Mouse (Mus musculus) hindbrain, embryonic 14.5 days (tissue): Measurements from ENCODE around the gene Fam111a. TPM values are rescaled to one million over a fixed set of nuclear protein-coding genes. Genes with fewer than 3 reads are reported as not detected.
"Not testable (repeated sequence)": the region's sequence is repeated elsewhere in the genome, so short reads cannot be mapped to it uniquely, and the experiment has no call there.

Experiments used
- ATAC-seq: fragments of 200-750 bp; cut with Nextera tagmentation; 2 replicates; pipeline ENCODE4 v1.8.0; 2017; ENCODE audit warnings: moderate number of reproducible peaks, mild to moderate bottlenecking, moderate TSS enrichment, moderate library complexity; ENCODE audit not compliant: low FRiP score
- DNase-seq: peaks from one replicate; pipeline ENCODE4 v3.0.0-alpha.2; 2015; ENCODE audit warnings: low spot score
- H3K27ac ChIP-seq: fragments of 300-500 bp; sonication (generic); 2 replicates; pipeline ENCODE4 v1.5.1; 2014; ENCODE audit warnings: mild to moderate bottlenecking, moderate library complexity
- H3K27me3 ChIP-seq: fragments of 300-500 bp; sonication (generic); 2 replicates; pipeline ENCODE4 v1.6.1; 2014; ENCODE audit warnings: mild to moderate bottlenecking, low read length, mixed read lengths; ENCODE audit not compliant: control insufficient read depth, insufficient read depth
- H3K36me3 ChIP-seq: fragments of 300-500 bp; sonication (generic); replicated peaks from 2 replicates; pipeline ENCODE4 v1.6.1; 2014; ENCODE audit not compliant: control insufficient read depth, insufficient read depth
- H3K4me1 ChIP-seq: fragments of 300-500 bp; sonication (generic); replicated peaks from 2 replicates; pipeline ENCODE4 v1.6.1; 2014; ENCODE audit warnings: antibody characterized with exemption, low read length, mixed read lengths; ENCODE audit not compliant: control insufficient read depth, insufficient read depth
- H3K4me2 ChIP-seq: fragments of 300-500 bp; sonication (generic); replicated peaks from 2 replicates; pipeline ENCODE4 v1.6.1; 2014; ENCODE audit warnings: mild to moderate bottlenecking, moderate library complexity
- H3K4me3 ChIP-seq: fragments of 300-500 bp; sonication (generic); replicated peaks from 2 replicates; pipeline ENCODE4 v1.5.1; 2014; ENCODE audit warnings: mild to moderate bottlenecking, low read length
- H3K9ac ChIP-seq: fragments of 300-500 bp; sonication (generic); 2 replicates; pipeline ENCODE4 v1.6.1; 2014
- H3K9me3 ChIP-seq: fragments of 300-500 bp; sonication (generic); 2 replicates; pipeline ENCODE4 v1.6.1; 2016; ENCODE audit warnings: low read length; ENCODE audit not compliant: control insufficient read depth
- WGBS: fragments of 180-500 bp; shearing (Covaris S2); extraction: QIAGEN DNeasy Blood & Tissue Kit; methylation state at CpG from one replicate; pipeline ENCODE4 v1.1.7; 2014; 5-methylcytosine and 5-hydroxymethylcytosine counted together
- polyA plus RNA-seq: library from polyadenylated mRNA; unstranded; fragments of >200 nt; fragmentation: Nextera tagmentation; extraction: Ambion mirVana; gene quantifications from 2 replicates; pipeline ENCODE4 v1.2.1, GENCODE M21; 2014

The Fam111a gene
- polyA plus RNA-seq: 7.1 and 7.5 TPM in 2 replicates

GRCm38 (mm10) chr19:12545440-12545839 is at the start of gene Fam111a:
Gene Fam111a (plus strand): TSS chr19:12545740.
- not testable (repeated sequence) for H3K4me2 ChIP-seq, DNase-seq, H3K4me3 ChIP-seq, H3K9me3 ChIP-seq, H3K36me3 ChIP-seq, H3K27me3 ChIP-seq, H3K4me1 ChIP-seq, H3K9ac ChIP-seq, ATAC-seq, H3K27ac ChIP-seq
- WGBS: 96% methylated on average over 11 of the region's 11 CpGs

GRCm38 (mm10) chr19:12496241-12496640 is 49.3 kb upstream of the Fam111a start:
- H3K27ac ChIP-seq: peak overlapping the region; percentile 67
- no peak overlapping the region; the same call in 1 of the 2 replicates for H3K4me2 ChIP-seq
- H3K4me3 ChIP-seq: no peak overlapping the region
- DNase-seq (no peak), ATAC-seq (no peak)
- H3K9me3 ChIP-seq: no peaks in the 10 kb centered on the region
- 50% methylated on average over 2 of the region's 2 CpGs for WGBS
- peaks cover 19% of the 10 kb centered on the region for H3K36me3 ChIP-seq
- no peaks in the 10 kb centered on the region for H3K27me3 ChIP-seq
- H3K4me1 ChIP-seq: peaks cover 60% of the 10 kb centered on the region
- H3K9ac ChIP-seq: no peak overlapping the region

GRCm38 (mm10) chr19:12497909-12498308 is 47.6 kb upstream of the Fam111a start:
- Histone ChIP-seq H3K4me1 (peaks cover 48% of the 10 kb centered on the region), H3K36me3 (peaks cover 7% of the 10 kb centered on the region), H3K4me2 (peak overlapping the region; percentile 82), H3K27ac (peak overlapping the region; percentile 97), H3K4me3 (peak overlapping the region; percentile 96; the same call in 1 of the 2 replicates), H3K27me3 (no peaks in the 10 kb centered on the region), H3K9ac (no peak overlapping the region), H3K9me3 (no peaks in the 10 kb centered on the region)
- DNase-seq (peak; percentile 63), ATAC-seq (no peak)
- WGBS: 22% methylated on average over 2 of the region's 2 CpGs

GRCm38 (mm10) chr19:12498321-12498720 is 47.2 kb upstream of the Fam111a start:
- H3K4me3 ChIP-seq: peak overlapping the region; percentile 96
- WGBS: 31% methylated on average over 4 of the region's 4 CpGs
- H3K4me2 ChIP-seq: peak overlapping the region; percentile 82
- DNase-seq (no peak), ATAC-seq (no peak)
- H3K27ac ChIP-seq: peak overlapping the region; percentile 97
- H3K27me3 ChIP-seq: no peaks in the 10 kb centered on the region
- H3K4me1 ChIP-seq: peaks cover 48% of the 10 kb centered on the region
- H3K9me3 ChIP-seq: no peaks in the 10 kb centered on the region
- H3K36me3 ChIP-seq: peaks cover 7% of the 10 kb centered on the region
- peak overlapping the region; percentile 16; the same call in 1 of the 2 replicates for H3K9ac ChIP-seq

- Histone ChIP-seq H3K27me3 (no peaks in the 10 kb centered on the region), H3K36me3 (peaks cover 7% of the 10 kb centered on the region), H3K4me3 (peak overlapping the region; percentile 96), H3K4me1 (peaks cover 42% of the 10 kb centered on the region), H3K27ac (peak overlapping the region; percentile 97), H3K4me2 (peak overlapping the region; percentile 82), H3K9ac (peak overlapping the region; percentile 16; the same call in 1 of the 2 replicates), H3K9me3 (no peaks in the 10 kb centered on the region)
- no peak for DNase-seq
- ATAC-seq: no peak
- WGBS: 41% methylated on average over 1 of the region's 1 CpGs
Observed at GRCm38 (mm10) chr19:12498941-12499340, 46.6 kb upstream of the Fam111a start.

- Histone ChIP-seq H3K9me3 (no peaks in the 10 kb centered on the region), H3K4me1 (peaks cover 40% of the 10 kb centered on the region), H3K4me3 (peak overlapping the region; percentile 96), H3K27ac (peak overlapping the region; percentile 97), H3K36me3 (peaks cover 7% of the 10 kb centered on the region), H3K9ac (peak overlapping the region; percentile 97), H3K27me3 (no peaks in the 10 kb centered on the region), H3K4me2 (peak overlapping the region; percentile 82)
- no peak for ATAC-seq
- DNase-seq: no peak
- WGBS: 7% methylated on average over 2 of the region's 2 CpGs
Observed at GRCm38 (mm10) chr19:12499485-12499884, 46.1 kb upstream of the Fam111a start.

- peak; percentile 43; the same call in 1 of the 2 replicates for ATAC-seq
- Histone ChIP-seq H3K4me2 (peak overlapping the region; percentile 82), H3K4me1 (peaks cover 36% of the 10 kb centered on the region), H3K36me3 (peaks cover 7% of the 10 kb centered on the region), H3K4me3 (peak overlapping the region; percentile 96), H3K9me3 (no peaks in the 10 kb centered on the region), H3K27ac (peak overlapping the region; percentile 97), H3K9ac (peak overlapping the region; percentile 97), H3K27me3 (no peaks in the 10 kb centered on the region)
- peak; percentile 53 for DNase-seq
- 0% methylated on average over 3 of the region's 3 CpGs for WGBS
Observed at GRCm38 (mm10) chr19:12500124-12500523, 45.4 kb upstream of the Fam111a start.

GRCm38 (mm10) chr19:12500881-12501311 is 44.6 kb upstream of the Fam111a start:
- no peaks in the 10 kb centered on the region for H3K9me3 ChIP-seq
- H3K4me3 ChIP-seq: peak overlapping the region; percentile 96
- no peaks in the 10 kb centered on the region for H3K27me3 ChIP-seq
- H3K4me2 ChIP-seq: peak overlapping the region; percentile 82
- peaks cover 29% of the 10 kb centered on the region for H3K4me1 ChIP-seq
- DNase-seq: peak; percentile 45
- 0% methylated on average over 36 of the region's 38 CpGs for WGBS
- peak overlapping the region; percentile 97 for H3K27ac ChIP-seq
- H3K9ac ChIP-seq: peak overlapping the region; percentile 97
- peaks cover 7% of the 10 kb centered on the region for H3K36me3 ChIP-seq
- peak; percentile 49 for ATAC-seq

GRCm38 (mm10) chr19:12501370-12502347 is 43.9 kb upstream of the Fam111a start, which contains the start of gene Dtx4:
Gene Dtx4 (minus strand): TSS chr19:12501454.
- Histone ChIP-seq H3K9ac (peak within 1 kb of the TSS; percentile 97), H3K27ac (peak within 1 kb of the TSS; percentile 97), H3K4me3 (peak within 1 kb of the TSS; percentile 96), H3K36me3 (peaks cover 7% of the 10 kb centered on the region; the same call in 1 of the 2 replicates), H3K4me1 (peaks cover 23% of the 10 kb centered on the region), H3K27me3 (no peaks in the 10 kb centered on the region), H3K9me3 (no peaks in the 10 kb centered on the region), H3K4me2 (peak within 1 kb of the TSS; percentile 82)
- under 1% methylated on average over 74 of the region's 80 CpGs for WGBS
- ATAC-seq (peak; percentile 91), DNase-seq (peak; percentile 96)
